Comparison of ENCODE assay signal across 30 mouse cellular contexts in the genomic region with DNA sequence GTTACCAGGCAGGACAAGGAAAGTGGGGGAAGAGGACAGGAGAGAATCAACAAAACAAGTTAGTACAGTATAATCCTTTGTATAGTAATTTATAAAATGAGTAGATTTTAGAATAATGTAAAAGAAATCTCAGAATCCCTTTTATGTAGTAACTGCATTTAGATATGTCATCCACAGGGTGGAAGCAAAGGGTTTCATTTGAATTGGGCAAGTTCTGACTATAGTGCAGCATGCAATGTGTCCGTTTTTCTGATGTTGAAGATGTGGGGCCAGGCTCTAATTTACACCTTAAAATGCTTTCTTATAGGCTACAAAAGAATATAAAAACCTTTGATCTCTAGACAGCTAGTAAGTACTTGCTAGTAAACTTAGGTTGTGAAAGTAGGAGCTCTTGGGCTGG. TPM values are rescaled to one million over a fixed set of nuclear protein-coding genes. Genes with fewer than 3 reads are reported as not detected.
DNase-seq lines count a peak whose midpoint lies in the region; ATAC-seq and TF ChIP-seq lines count a peak whose summit lies in the region.
"Had no signal": no experiment of that assay in that cellular context is flagged by ENCODE, and none has a peak within 500 bp of the region (broad histone marks: within the 10 kb centered on the region; RNA-seq: fewer than 3 reads in every experiment).

No protein-coding gene starts in this region.

- H3K27me3 ChIP-seq in forebrain, embryonic 14.5 days (replicated peaks; ENCODE audit: control insufficient read depth, insufficient read depth, low read length) = no peaks in the 10 kb centered on the region
- H3K27me3 ChIP-seq in forebrain, embryonic 12.5 days = no peaks in the 10 kb centered on the region
- no peaks in the 10 kb centered on the region for H3K27me3 ChIP-seq in kidney, postnatal 0 days (ENCODE audit: insufficient read depth, low read length)
- no peaks in the 10 kb centered on the region for H3K27me3 ChIP-seq in midbrain, postnatal 0 days (ENCODE audit: insufficient read depth, low read length)
- no peaks in the 10 kb centered on the region for H3K27me3 ChIP-seq in midbrain, embryonic 15.5 days (replicated peaks)
- H3K27me3 ChIP-seq in liver, embryonic 11.5 days (replicated peaks; ENCODE audit: control insufficient read depth, insufficient read depth, low read length) = no peaks in the 10 kb centered on the region
- no peaks in the 10 kb centered on the region for H3K27me3 ChIP-seq in thymus, adult 2 months (ENCODE audit: control insufficient read depth, insufficient read depth, low read length)
- H3K27me3 ChIP-seq: limb, embryonic 13.5 days; neural tube, embryonic 12.5 days had no signal

- WGBS in forebrain, embryonic 14.5 days = 60% methylated on average over 1 of the region's 1 CpGs
- 66% methylated on average over 1 of the region's 1 CpGs for WGBS in forebrain, embryonic 12.5 days
- 47% methylated on average over 1 of the region's 1 CpGs for WGBS in kidney, postnatal 0 days
- WGBS in midbrain, postnatal 0 days = 44% methylated on average over 1 of the region's 1 CpGs
- WGBS in midbrain, embryonic 15.5 days = 59% methylated on average over 1 of the region's 1 CpGs
- WGBS in liver, embryonic 11.5 days = 53% methylated on average over 1 of the region's 1 CpGs
- WGBS in thymus, adult 2 months = 56% methylated on average over 1 of the region's 1 CpGs

- no peaks in the 10 kb centered on the region for H3K4me1 ChIP-seq in forebrain, embryonic 14.5 days (ENCODE audit: control insufficient read depth, insufficient read depth, low read length)
- no peaks in the 10 kb centered on the region for H3K4me1 ChIP-seq in forebrain, embryonic 12.5 days
- no peaks in the 10 kb centered on the region for H3K4me1 ChIP-seq in kidney, postnatal 0 days (replicated peaks; ENCODE audit: insufficient read depth, low read length)
- H3K4me1 ChIP-seq in midbrain, postnatal 0 days (ENCODE audit: insufficient read depth, low read length) = no peaks in the 10 kb centered on the region
- H3K4me1 ChIP-seq in midbrain, embryonic 15.5 days = no peaks in the 10 kb centered on the region
- H3K4me1 ChIP-seq in liver, embryonic 11.5 days (replicated peaks; ENCODE audit: control insufficient read depth, insufficient read depth, low read length) = no peaks in the 10 kb centered on the region
- no peaks in the 10 kb centered on the region for H3K4me1 ChIP-seq in thymus, adult 2 months (replicated peaks; ENCODE audit: control insufficient read depth, insufficient read depth, low read length)
- H3K4me1 ChIP-seq: limb, embryonic 13.5 days; neural tube, embryonic 12.5 days had no signal

- no peaks in the 10 kb centered on the region for H3K36me3 ChIP-seq in forebrain, embryonic 14.5 days (ENCODE audit: control insufficient read depth, insufficient read depth, low read length)
- no peaks in the 10 kb centered on the region for H3K36me3 ChIP-seq in forebrain, embryonic 12.5 days (replicated peaks)
- no peaks in the 10 kb centered on the region for H3K36me3 ChIP-seq in kidney, postnatal 0 days (ENCODE audit: insufficient read depth, low read length)
- H3K36me3 ChIP-seq in midbrain, postnatal 0 days (ENCODE audit: insufficient read depth, low read length) = no peaks in the 10 kb centered on the region
- no peaks in the 10 kb centered on the region for H3K36me3 ChIP-seq in midbrain, embryonic 15.5 days (replicated peaks)
- no peaks in the 10 kb centered on the region for H3K36me3 ChIP-seq in liver, embryonic 11.5 days (ENCODE audit: control insufficient read depth, insufficient read depth, low read length)
- H3K36me3 ChIP-seq in thymus, adult 2 months (ENCODE audit: control insufficient read depth, insufficient read depth, low read length) = no peaks in the 10 kb centered on the region
- H3K36me3 ChIP-seq: G1E; limb, embryonic 13.5 days; neural tube, embryonic 12.5 days had no signal

- TF ChIP-seq POLR2A in thymus, adult 2 months (IDR thresholded peaks at IDR 0.05; ENCODE audit: control insufficient read depth, extremely low read depth, insufficient read depth, low read length, poor library complexity) = no peak

- ATAC-seq in forebrain, embryonic 14.5 days = no peak
- no peak for ATAC-seq in forebrain, embryonic 12.5 days (ENCODE audit: low FRiP score)
- no peak for ATAC-seq in kidney, postnatal 0 days (replicated peaks; ENCODE audit: low FRiP score, low read depth)
- ATAC-seq in midbrain, postnatal 0 days (ENCODE audit: low FRiP score) = 0 out of 2 replicates have a peak, but pooled peaks have one; percentile 58
- ATAC-seq in midbrain, embryonic 15.5 days (replicated peaks) = no peak
- no peak for ATAC-seq in liver, embryonic 11.5 days (replicated peaks; ENCODE audit: low FRiP score)

- DNase-seq in forebrain, embryonic 14.5 days (ENCODE audit: low spot score) = peak; percentile 33
- DNase-seq in kidney, postnatal 0 days (ENCODE audit: low spot score) = peak; percentile 36
- no peak for DNase-seq in kidney, postnatal 10 days
- DNase-seq in midbrain, postnatal 0 days (ENCODE audit: low spot score) = peak; percentile 57
- no peak for DNase-seq in liver, embryonic 11.5 days (ENCODE audit: low spot score)
- no peak for DNase-seq in thymus, adult 2 months
- DNase-seq: adrenal gland, postnatal 25 days; cerebellum, adult 2 months; cerebellum, postnatal 36 days; gastrocnemius, postnatal 14 days; heart, adult 2 months; heart, postnatal 4 days; kidney, adult 9 months; kidney, postnatal 4 days; right cerebral cortex, adult 18-20 months; thymus, postnatal 36 days had no signal

- no peak overlapping the region for H3K4me2 ChIP-seq in forebrain, embryonic 14.5 days (ENCODE audit: low read length)
- H3K4me2 ChIP-seq in forebrain, embryonic 12.5 days = no peak overlapping the region
- H3K4me2 ChIP-seq in kidney, postnatal 0 days (ENCODE audit: low read length) = no peak overlapping the region
- no peak overlapping the region for H3K4me2 ChIP-seq in midbrain, postnatal 0 days (ENCODE audit: low read depth, low read length, poor library complexity, severe bottlenecking)
- no peak overlapping the region for H3K4me2 ChIP-seq in midbrain, embryonic 15.5 days
- H3K4me2 ChIP-seq in liver, embryonic 11.5 days = no peak overlapping the region
- H3K4me2 ChIP-seq: limb, embryonic 13.5 days; neural tube, embryonic 12.5 days had no signal

- no peak overlapping the region for H3K27ac ChIP-seq in forebrain, embryonic 14.5 days (ENCODE audit: low read depth, low read length)
- H3K27ac ChIP-seq in forebrain, embryonic 12.5 days = no peak overlapping the region
- no peak overlapping the region for H3K27ac ChIP-seq in kidney, postnatal 0 days
- H3K27ac ChIP-seq in midbrain, postnatal 0 days (ENCODE audit: low read depth, low read length) = no peak overlapping the region
- no peak overlapping the region for H3K27ac ChIP-seq in midbrain, embryonic 15.5 days
- H3K27ac ChIP-seq in liver, embryonic 11.5 days (ENCODE audit: low read depth, low read length) = no peak overlapping the region
- no peak overlapping the region for H3K27ac ChIP-seq in thymus, adult 2 months (ENCODE audit: control insufficient read depth, insufficient read depth, low read length)
- H3K27ac ChIP-seq: heart, adult 2 months; limb, embryonic 13.5 days; liver, embryonic 14.5 days; neural tube, embryonic 12.5 days had no signal

- no peaks in the 10 kb centered on the region for H3K9me3 ChIP-seq in forebrain, embryonic 14.5 days (replicated peaks; ENCODE audit: control insufficient read depth, low read length)
- H3K9me3 ChIP-seq in forebrain, embryonic 12.5 days = no peaks in the 10 kb centered on the region
- H3K9me3 ChIP-seq in kidney, postnatal 0 days (replicated peaks; ENCODE audit: low read length) = no peaks in the 10 kb centered on the region
- H3K9me3 ChIP-seq in midbrain, postnatal 0 days (ENCODE audit: low read length) = no peaks in the 10 kb centered on the region
- no peaks in the 10 kb centered on the region for H3K9me3 ChIP-seq in midbrain, embryonic 15.5 days
- H3K9me3 ChIP-seq in liver, embryonic 11.5 days (ENCODE audit: control insufficient read depth, low read length) = no peaks in the 10 kb centered on the region
- H3K9me3 ChIP-seq: limb, embryonic 13.5 days; neural tube, embryonic 12.5 days had no signal

- peak; percentile 52 for TF ChIP-seq CTCF in kidney, postnatal 0 days (IDR thresholded peaks at IDR 0.05; ENCODE audit: low read depth)
- peak; percentile 74 for TF ChIP-seq CTCF in midbrain, postnatal 0 days (IDR thresholded peaks at IDR 0.05)
- no peak for TF ChIP-seq CTCF in thymus, adult 2 months (IDR thresholded peaks at IDR 0.05; ENCODE audit: borderline replicate concordance, control insufficient read depth, extremely low read depth, insufficient read depth, low read length, poor library complexity)

- no peak overlapping the region for H3K4me3 ChIP-seq in forebrain, embryonic 14.5 days (ENCODE audit: low read depth, low read length)
- no peak overlapping the region for H3K4me3 ChIP-seq in forebrain, embryonic 12.5 days (replicated peaks)
- no peak overlapping the region for H3K4me3 ChIP-seq in kidney, postnatal 0 days (replicated peaks; ENCODE audit: low read depth, low read length)
- H3K4me3 ChIP-seq in midbrain, postnatal 0 days (ENCODE audit: low read depth, low read length) = no peak overlapping the region
- H3K4me3 ChIP-seq in midbrain, embryonic 15.5 days = no peak overlapping the region
- no peak overlapping the region for H3K4me3 ChIP-seq in liver, embryonic 11.5 days (ENCODE audit: low read depth, low read length)
- no peak overlapping the region for H3K4me3 ChIP-seq in thymus, adult 2 months (ENCODE audit: control insufficient read depth, insufficient read depth, low read length)
- H3K4me3 ChIP-seq: erythroblast, embryonic 14.5 days; heart, adult 2 months; limb, embryonic 13.5 days; neural tube, embryonic 12.5 days had no signal

- no peak overlapping the region for H3K9ac ChIP-seq in forebrain, embryonic 14.5 days (ENCODE audit: low read length)
- H3K9ac ChIP-seq in forebrain, embryonic 12.5 days = no peak overlapping the region
- no peak overlapping the region for H3K9ac ChIP-seq in kidney, postnatal 0 days (ENCODE audit: low read depth, low read length)
- no peak overlapping the region for H3K9ac ChIP-seq in midbrain, postnatal 0 days (replicated peaks; ENCODE audit: low read length, poor library complexity, severe bottlenecking)
- no peak overlapping the region for H3K9ac ChIP-seq in midbrain, embryonic 15.5 days
- H3K9ac ChIP-seq in liver, embryonic 11.5 days (ENCODE audit: low read depth, low read length) = no peak overlapping the region
- H3K9ac ChIP-seq: limb, embryonic 13.5 days; liver, embryonic 14.5 days; neural tube, embryonic 12.5 days had no signal

RNA-seq across cellular contexts. Expression of gene Gc, which starts 46.2 kb away (rescaled TPM):
- not detected in 2 replicates for polyA plus RNA-seq in forebrain, embryonic 14.5 days (2014; fragmentation: Nextera tagmentation; extraction: Ambion mirVana)
- polyA plus RNA-seq in forebrain, embryonic 12.5 days (2016; fragmentation: Nextera tagmentation; extraction: Ambion mirVana) = not detected in 2 replicates
- polyA plus RNA-seq in kidney, postnatal 0 days (2015; fragmentation: Nextera tagmentation; extraction: Ambion mirVana) = 2.2 and 2.6 TPM in 2 replicates
- total RNA-seq in midbrain, postnatal 0 days (2014; rRNA removed) = 0.66 TPM in 1 of 2 replicates, not detected in the other
- polyA plus RNA-seq in midbrain, postnatal 0 days (2015; fragmentation: Nextera tagmentation; extraction: Ambion mirVana) = 0.11 and 0.16 TPM in 2 replicates
- polyA plus RNA-seq in midbrain, embryonic 15.5 days (2015; fragmentation: Nextera tagmentation; extraction: Ambion mirVana) = 0.92 TPM in 1 of 2 replicates, not detected in the other
- polyA plus RNA-seq in liver, embryonic 11.5 days (2014; fragmentation: Nextera tagmentation; extraction: Ambion mirVana) = 13.5 and 17.3 TPM in 2 replicates
- 0.51 and 3.8 TPM in 2 replicates for polyA plus RNA-seq in thymus, adult 2 months (2012; rRNA removed)
- total RNA-seq: adrenal gland, postnatal 25 days; G1E; gastrocnemius, postnatal 14 days; heart, adult 2 months; heart, postnatal 4 days; layer of hippocampus, postnatal 14 days; left cerebral cortex, postnatal 14 days; megakaryocyte, adult 5-6 weeks; monocyte, adult 5-6 weeks had no signal
- polyA plus RNA-seq: cerebellum, adult 2 months; embryonic facial prominence, embryonic 11.5 days; erythroblast, embryonic 14.5 days; G1E; heart, embryonic 14.5 days; limb, embryonic 13.5 days; neural tube, embryonic 12.5 days; small intestine, adult 2 months had no signal

Comparison
In these comparisons a context has a peak if more than half of its experiments do, and no peak if none do; other contexts are left out.
1. DNase-seq: peak in forebrain, embryonic 14.5 days (single experiment), kidney, postnatal 0 days (single experiment) and midbrain, postnatal 0 days (single experiment); none in kidney, postnatal 10 days (single experiment), liver, embryonic 11.5 days (single experiment) and thymus, adult 2 months (single experiment).